Mouse (Mus musculus) embryonic facial prominence, embryonic 10.5 days (tissue): ENCODE measurements at regions not wholly inside any gene's neighbourhood (a gene's known extent, or its start where the extent isn't known, plus 50 kb on each side); places are given as distances from the start of the nearest gene placed in this dataset.

ENCODE experiments used
- DNase-seq: peaks from one replicate; pipeline ENCODE4 v3.0.0-alpha.2; 2017; ENCODE audit warnings: low spot score
- H3K27ac ChIP-seq: fragments of 300-500 bp; sonication (generic); replicated peaks from 2 replicates; pipeline ENCODE4 v1.5.1; 2016; ENCODE audit warnings: mild to moderate bottlenecking
- H3K27me3 ChIP-seq: fragments of 300-500 bp; sonication (generic); replicated peaks from 2 replicates; pipeline ENCODE4 v1.6.1; 2016; ENCODE audit warnings: low read depth, mild to moderate bottlenecking; ENCODE audit not compliant: poor library complexity, severe bottlenecking
- H3K36me3 ChIP-seq: fragments of 300-500 bp; sonication (generic); replicated peaks from 2 replicates; pipeline ENCODE4 v1.6.1; 2016; ENCODE audit warnings: mild to moderate bottlenecking, moderate library complexity
- H3K4me1 ChIP-seq: fragments of 300-500 bp; sonication (generic); 2 replicates; pipeline ENCODE4 v1.6.1; 2016
- H3K4me3 ChIP-seq: fragments of 300-500 bp; sonication (generic); 2 replicates; pipeline ENCODE4 v1.5.1; 2016; ENCODE audit warnings: mild to moderate bottlenecking, moderate library complexity
- H3K9me3 ChIP-seq: fragments of 300-500 bp; sonication (generic); 2 replicates; pipeline ENCODE4 v1.6.1; 2016; ENCODE audit warnings: mild to moderate bottlenecking
- WGBS: fragments of 180-500 bp; shearing (Covaris S2); methylation state at CpG from one replicate; pipeline ENCODE4 v1.1.7; 2016; 5-methylcytosine and 5-hydroxymethylcytosine counted together

DNA sequence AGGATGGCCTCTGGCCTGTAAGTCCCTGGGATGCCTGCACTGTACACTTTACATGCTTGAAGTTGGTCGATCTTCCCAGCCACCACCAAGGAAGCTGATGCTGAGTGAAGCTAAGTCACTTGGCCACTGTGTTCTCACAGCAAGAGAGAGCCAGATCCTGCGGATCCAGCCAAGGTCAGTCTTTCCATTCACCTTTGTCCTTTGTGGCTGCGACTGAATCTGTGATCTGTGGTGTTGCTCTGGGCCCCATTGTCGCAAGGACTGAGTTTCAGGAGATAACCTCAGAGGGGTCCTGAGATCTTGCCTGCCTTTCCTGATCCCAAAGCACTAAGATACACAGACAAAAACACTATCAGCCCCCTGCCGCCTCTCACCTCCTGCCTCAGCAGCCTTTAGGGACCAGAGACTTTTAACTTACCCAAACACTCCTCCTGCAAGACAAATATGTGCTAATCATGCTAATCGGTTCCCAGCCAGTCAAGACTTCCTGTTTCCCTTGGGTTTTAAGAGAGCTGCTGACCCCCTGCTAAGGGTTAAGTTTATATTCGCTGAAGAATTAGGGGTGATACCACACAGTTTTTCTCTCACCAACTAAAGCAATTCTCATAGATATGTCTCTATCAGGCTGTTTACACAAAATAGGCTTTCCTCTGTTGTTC is 202.7 kb downstream of the Mreg start:
- DNase-seq: no peak
- peaks cover 34% of the 10 kb centered on the region for H3K4me1 ChIP-seq
- no peak overlapping the region for H3K27ac ChIP-seq
- H3K4me3 ChIP-seq: no peak overlapping the region
- H3K9me3 ChIP-seq: no peaks in the 10 kb centered on the region
- WGBS: 33% methylated on average over 7 of the region's 7 CpGs
- H3K27me3 ChIP-seq: no peaks in the 10 kb centered on the region
- H3K36me3 ChIP-seq: no peaks in the 10 kb centered on the region

DNA sequence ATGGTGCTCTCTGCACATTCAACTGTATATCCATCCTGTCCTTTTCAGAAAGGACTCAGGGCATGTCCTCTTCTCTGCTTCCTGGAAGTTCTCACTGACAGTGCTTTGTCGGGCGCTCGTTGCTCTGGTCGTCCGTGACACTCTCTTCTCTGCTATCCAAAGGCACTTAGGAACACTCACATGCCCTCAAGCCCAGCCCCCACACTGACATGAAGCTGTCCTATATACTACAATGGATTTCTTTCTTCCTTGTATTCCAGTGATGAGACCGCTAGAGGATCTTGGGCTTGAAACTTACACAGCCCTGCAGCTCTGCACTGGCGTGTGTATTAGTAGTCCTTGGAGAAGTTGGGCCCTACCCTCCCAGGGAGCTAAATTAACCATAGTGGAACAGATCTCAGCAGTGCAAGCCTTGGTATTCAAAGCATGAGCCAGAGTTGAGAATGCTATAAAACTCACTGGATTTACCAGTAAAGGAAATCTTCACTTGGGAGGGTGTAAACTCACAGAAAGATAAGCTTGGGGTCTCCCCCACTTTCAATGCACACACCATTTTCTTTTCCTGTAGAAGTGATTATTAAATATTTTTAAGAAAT is 205.3 kb downstream of the Mreg start:
- DNase-seq: no peak
- no peak overlapping the region for H3K27ac ChIP-seq
- no peaks in the 10 kb centered on the region for H3K36me3 ChIP-seq
- no peak overlapping the region for H3K4me3 ChIP-seq
- H3K4me1 ChIP-seq: peaks cover 48% of the 10 kb centered on the region
- H3K27me3 ChIP-seq: no peaks in the 10 kb centered on the region
- H3K9me3 ChIP-seq: no peaks in the 10 kb centered on the region
- WGBS: 38% methylated on average over 7 of the region's 7 CpGs

- H3K4me1 ChIP-seq: peaks cover 56% of the 10 kb centered on the region
- H3K9me3 ChIP-seq: no peaks in the 10 kb centered on the region
- no peak overlapping the region for H3K4me3 ChIP-seq
- no peaks in the 10 kb centered on the region for H3K27me3 ChIP-seq
- DNase-seq: peak; percentile 32
- WGBS: 29% methylated on average over 8 of the region's 8 CpGs
- H3K36me3 ChIP-seq: no peaks in the 10 kb centered on the region
- H3K27ac ChIP-seq: no peak overlapping the region
Observed at GRCm38 (mm10) chr1:72005956-72006355, 206.2 kb downstream of the Mreg start.

DNA sequence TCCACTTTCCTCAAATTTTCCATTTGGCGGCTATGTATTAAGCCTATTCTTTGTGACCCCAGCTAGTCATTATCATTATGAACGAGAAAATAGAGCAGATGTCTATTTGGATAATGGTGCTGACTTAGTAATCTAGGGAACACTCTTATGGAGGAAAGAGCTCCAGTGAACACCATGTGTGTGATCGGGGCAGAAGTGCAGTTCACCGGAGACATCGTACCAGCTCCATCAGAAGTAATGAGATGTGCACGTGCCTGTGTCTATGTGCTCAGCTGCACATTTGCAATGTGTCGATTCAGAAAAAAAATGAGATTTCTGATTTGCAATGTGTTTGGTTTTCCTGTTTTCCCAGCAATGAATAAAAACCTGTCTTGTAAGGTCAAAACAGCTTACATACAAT is 206.6 kb downstream of the Mreg start:
- WGBS: 77% methylated on average over 7 of the region's 7 CpGs
- H3K4me1 ChIP-seq: peaks cover 58% of the 10 kb centered on the region
- H3K4me3 ChIP-seq: no peak overlapping the region
- DNase-seq: no peak
- no peaks in the 10 kb centered on the region for H3K27me3 ChIP-seq
- no peaks in the 10 kb centered on the region for H3K9me3 ChIP-seq
- no peaks in the 10 kb centered on the region for H3K36me3 ChIP-seq
- H3K27ac ChIP-seq: no peak overlapping the region

GRCm38 (mm10) chr1:72003424-72004278 is 208.5 kb downstream of the Mreg start:
- no peak overlapping the region for H3K4me3 ChIP-seq
- H3K4me1 ChIP-seq: peaks cover 49% of the 10 kb centered on the region
- H3K27ac ChIP-seq: no peak overlapping the region
- WGBS: 85% methylated on average over 14 of the region's 14 CpGs
- H3K9me3 ChIP-seq: no peaks in the 10 kb centered on the region
- H3K36me3 ChIP-seq: no peaks in the 10 kb centered on the region
- no peaks in the 10 kb centered on the region for H3K27me3 ChIP-seq
- DNase-seq: no peak

GRCm38 (mm10) chr1:72002471-72003116 is 209.5 kb downstream of the Mreg start:
- WGBS: 69% methylated on average over 9 of the region's 9 CpGs
- Histone ChIP-seq H3K27ac (0 out of 2 replicates have a peak overlapping the region, but pooled peaks have one; percentile 1), H3K36me3 (no peaks in the 10 kb centered on the region), H3K27me3 (no peaks in the 10 kb centered on the region), H3K4me1 (peaks cover 49% of the 10 kb centered on the region), H3K4me3 (no peak overlapping the region), H3K9me3 (no peaks in the 10 kb centered on the region)
- DNase-seq: peak; percentile 48

DNA sequence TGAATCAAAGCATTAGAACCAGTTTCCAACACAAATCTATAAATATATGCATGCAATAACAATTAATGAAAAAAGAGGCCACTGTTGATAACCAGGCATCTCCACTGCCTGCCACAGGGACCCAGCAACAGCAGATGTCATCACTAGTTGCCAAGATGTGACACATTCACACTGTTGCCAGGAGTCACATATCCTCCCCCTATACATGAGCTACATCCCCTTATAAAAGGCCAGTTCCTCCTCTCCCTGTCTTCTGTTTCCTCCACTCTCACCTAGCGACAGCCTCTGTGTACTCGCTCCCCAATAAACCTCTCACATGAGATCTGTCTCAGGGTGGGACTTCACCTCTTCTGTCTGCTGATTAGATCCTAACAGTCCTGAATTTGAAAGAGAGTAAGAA is 211.4 kb downstream of the Mreg start:
- WGBS: 86% methylated on average over 2 of the region's 2 CpGs
- Histone ChIP-seq H3K9me3 (no peaks in the 10 kb centered on the region), H3K27me3 (no peaks in the 10 kb centered on the region), H3K4me3 (no peak overlapping the region), H3K4me1 (peaks cover 39% of the 10 kb centered on the region), H3K27ac (no peak overlapping the region), H3K36me3 (no peaks in the 10 kb centered on the region)
- no peak for DNase-seq

GRCm38 (mm10) chr1:71996828-71997227 is 215.3 kb downstream of the Mreg start:
- Histone ChIP-seq H3K27me3 (no peaks in the 10 kb centered on the region), H3K4me3 (no peak overlapping the region), H3K4me1 (peaks cover 13% of the 10 kb centered on the region), H3K27ac (no peak overlapping the region), H3K36me3 (no peaks in the 10 kb centered on the region), H3K9me3 (no peaks in the 10 kb centered on the region)
- WGBS: 63% methylated on average over 2 of the region's 2 CpGs
- no peak for DNase-seq

DNA sequence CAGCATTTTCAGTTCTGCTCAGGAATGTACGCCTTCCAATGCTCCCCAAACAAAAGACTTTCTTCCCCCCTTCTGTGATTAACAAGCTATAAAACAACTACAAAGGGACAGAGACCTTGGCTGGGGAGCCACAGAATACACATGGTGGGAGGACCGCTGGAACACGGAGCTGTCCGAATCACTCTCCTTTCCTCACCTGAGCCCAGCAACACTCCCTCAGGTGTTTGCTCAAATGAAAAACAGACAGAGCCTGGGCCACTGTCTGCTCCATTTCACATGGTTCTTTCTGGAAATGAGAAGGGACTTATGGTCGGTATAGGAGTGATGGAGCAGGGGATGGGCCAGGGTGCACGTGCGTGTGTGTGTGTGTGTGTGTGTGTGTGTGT is 215.9 kb downstream of the Mreg start:
- Histone ChIP-seq H3K4me3 (no peak overlapping the region), H3K36me3 (no peaks in the 10 kb centered on the region), H3K9me3 (no peaks in the 10 kb centered on the region), H3K27ac (no peak overlapping the region), H3K4me1 (peaks cover 8% of the 10 kb centered on the region; the same call in 1 of the 2 replicates), H3K27me3 (no peaks in the 10 kb centered on the region)
- no peak for DNase-seq
- 72% methylated on average over 7 of the region's 7 CpGs for WGBS

DNA sequence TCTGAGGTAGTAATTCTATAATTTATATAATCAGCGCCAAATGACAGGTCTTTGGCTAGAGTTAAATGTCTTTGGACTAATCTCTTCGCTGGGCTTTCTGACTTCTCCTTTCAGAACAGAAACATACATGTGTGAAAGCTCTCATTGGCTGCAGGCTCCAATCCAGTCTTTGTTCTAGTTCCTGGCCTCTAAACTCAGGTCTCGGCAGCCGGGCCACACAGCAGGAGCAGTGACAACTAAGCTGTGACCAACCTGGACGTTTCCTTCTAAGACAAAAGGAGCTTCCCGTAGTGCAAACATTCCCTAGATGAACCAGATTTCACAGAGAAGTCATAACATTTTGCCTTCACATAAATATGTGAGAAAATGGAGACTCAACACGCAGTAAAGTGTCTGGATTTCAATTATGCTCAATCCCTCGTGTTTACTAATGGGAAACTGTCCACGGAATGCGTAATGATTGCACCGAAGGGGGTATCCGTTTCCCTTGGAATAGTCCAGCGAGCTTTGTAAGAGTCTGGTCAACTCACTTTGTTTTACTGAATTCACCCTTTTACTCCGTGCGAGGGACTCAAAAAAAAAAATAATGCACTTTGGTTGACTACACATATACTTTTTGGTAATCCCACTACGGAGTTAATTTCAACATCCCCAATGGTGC is 216.4 kb downstream of the Mreg start:
- WGBS: 70% methylated on average over 16 of the region's 16 CpGs
- H3K27ac ChIP-seq: no peak overlapping the region
- DNase-seq: no peak
- H3K36me3 ChIP-seq: no peaks in the 10 kb centered on the region
- peaks cover 3% of the 10 kb centered on the region; the same call in 1 of the 2 replicates for H3K4me1 ChIP-seq
- H3K27me3 ChIP-seq: no peaks in the 10 kb centered on the region
- no peaks in the 10 kb centered on the region for H3K9me3 ChIP-seq
- no peak overlapping the region for H3K4me3 ChIP-seq

DNA sequence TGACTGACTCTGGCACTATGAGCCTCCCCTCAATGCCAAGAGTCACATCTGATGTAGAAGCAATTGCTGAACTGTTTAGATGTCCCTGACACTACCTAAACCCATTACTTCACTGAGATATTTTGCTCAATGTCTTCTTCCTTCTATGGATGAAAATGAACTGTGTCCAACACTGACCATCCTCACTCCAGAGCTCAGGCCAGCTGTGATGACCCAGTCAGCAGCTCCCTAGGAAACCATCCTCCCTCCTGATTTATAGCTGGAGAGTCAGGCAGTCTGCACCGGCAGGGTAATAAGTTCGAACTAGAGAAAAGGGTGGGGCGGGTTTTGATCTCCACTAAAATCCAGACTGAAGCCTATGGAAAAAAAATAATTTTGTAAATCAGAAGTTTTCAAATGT is 221.2 kb downstream of the Mreg start:
- Histone ChIP-seq H3K27ac (no peak overlapping the region), H3K27me3 (no peaks in the 10 kb centered on the region), H3K36me3 (no peaks in the 10 kb centered on the region), H3K4me1 (0 out of 2 replicates have a peak, but pooled peaks cover 3% of the 10 kb centered on the region), H3K4me3 (no peak overlapping the region), H3K9me3 (no peaks in the 10 kb centered on the region)
- no peak for DNase-seq
- 92% methylated on average over 3 of the region's 3 CpGs for WGBS

- WGBS: 89% methylated on average over 3 of the region's 3 CpGs
- H3K9me3 ChIP-seq: no peaks in the 10 kb centered on the region
- 0 out of 2 replicates have a peak, but pooled peaks cover 4% of the 10 kb centered on the region for H3K4me1 ChIP-seq
- no peak for DNase-seq
- H3K27me3 ChIP-seq: no peaks in the 10 kb centered on the region
- H3K36me3 ChIP-seq: no peaks in the 10 kb centered on the region
- no peak overlapping the region for H3K27ac ChIP-seq
- H3K4me3 ChIP-seq: no peak overlapping the region
Observed at GRCm38 (mm10) chr1:71988086-71988485, 224.0 kb downstream of the Mreg start.
